Mouse (Mus musculus): ENCODE measurements at regions not wholly inside any gene's neighbourhood (a gene's known extent, or its start where the extent isn't known, plus 50 kb on each side); places are given as distances from the start of the nearest gene placed in this dataset.

DNA sequence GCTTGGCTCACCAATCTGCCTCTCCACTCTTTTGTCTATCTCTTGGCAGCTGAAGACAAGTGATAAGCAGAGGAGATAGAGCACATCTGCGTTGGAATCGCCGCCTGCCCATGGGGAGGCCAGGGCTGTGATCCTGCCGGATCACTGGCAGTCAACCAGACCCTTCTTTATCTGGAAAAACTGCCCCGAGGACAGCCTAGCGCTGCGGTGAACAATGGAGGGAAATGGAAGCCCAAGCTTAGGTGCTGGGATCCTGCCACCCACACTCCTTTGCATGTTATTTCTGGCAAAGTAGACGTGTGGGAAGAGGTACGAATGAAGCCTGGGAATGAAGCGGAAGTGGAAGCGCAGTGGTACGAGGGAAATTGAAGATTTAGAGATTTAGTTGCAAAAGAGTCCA, 112.8 kb downstream of the Rassf10 start:
- TF ChIP-seq POLR2A (IDR thresholded peaks at IDR 0.05; ENCODE audit: low read depth, low read length) (no peak), CTCF (IDR thresholded peaks at IDR 0.05; ENCODE audit: borderline replicate concordance, insufficient read depth, low read length) (no peak)
